In genomic region chr10:128382482-128382881, GRCm38 (mm10) we compare ENCODE assay signal across 21 mouse cellular contexts. TPM values are rescaled to one million over a fixed set of nuclear protein-coding genes. Genes with fewer than 3 reads are reported as not detected.
"Had no signal": no experiment of that assay in that cellular context is flagged by ENCODE, and none has a peak within 500 bp of the region (broad histone marks: within the 10 kb centered on the region; RNA-seq: fewer than 3 reads in every experiment).

No protein-coding gene starts in this region.

- ATAC-seq: inflammation-experienced regulatory T-cells, adult 6 months; lung, postnatal 0 days; midbrain, embryonic 13.5 days had no signal

- H3K27me3 ChIP-seq: midbrain, embryonic 13.5 days; neural tube, embryonic 12.5 days; neural tube, embryonic 15.5 days had no signal

- H3K9ac ChIP-seq: liver, embryonic 14.5 days; lung, embryonic 14.5 days; midbrain, embryonic 13.5 days; neural tube, embryonic 12.5 days; neural tube, embryonic 15.5 days had no signal

- DNase-seq: kidney, adult 11 months; kidney, adult 9 months; layer of hippocampus, adult 9-11 months; lung, embryonic 14.5 days; right cerebral cortex, adult 18-20 months; right cerebral cortex, postnatal 14 days; right cerebral cortex, postnatal 4 days; thymus, postnatal 25 days had no signal

- H3K4me2 ChIP-seq: lung, embryonic 14.5 days; midbrain, embryonic 13.5 days; neural tube, embryonic 12.5 days; neural tube, embryonic 15.5 days had no signal

- H3K9me3 ChIP-seq: midbrain, embryonic 13.5 days; neural tube, embryonic 12.5 days; neural tube, embryonic 15.5 days had no signal

- H3K4me3 ChIP-seq: layer of hippocampus, adult 2 months; left cerebral cortex, adult 2 months; midbrain, embryonic 13.5 days; neural tube, embryonic 12.5 days; neural tube, embryonic 15.5 days had no signal

- H3K27ac ChIP-seq: layer of hippocampus, adult 2 months; left cerebral cortex, adult 2 months; liver, embryonic 14.5 days; macrophage; midbrain, embryonic 13.5 days; neural tube, embryonic 12.5 days; neural tube, embryonic 15.5 days; stomach, postnatal 0 days had no signal

RNA-seq across cellular contexts. Expression of gene Slc39a5, which starts 18.5 kb away (rescaled TPM):
- total RNA-seq: layer of hippocampus, postnatal 25 days; left cerebral cortex, adult 2 months; left cerebral cortex, postnatal 36 days; megakaryocyte, adult 5-6 weeks had no signal
- polyA plus RNA-seq: inflammation-experienced regulatory T-cells, adult 6 months; lung, postnatal 0 days; macrophage; neural tube, embryonic 12.5 days had no signal
